Mouse (Mus musculus) erythroblast, embryonic 14.5 days (primary cell): ENCODE data around the gene Gnptab. TPM values are rescaled to one million over a fixed set of nuclear protein-coding genes. Genes with fewer than 3 reads are reported as not detected.

Source experiments
- H3K27me3 ChIP-seq: 2 replicates; pipeline ENCODE4 v1.6.1; 2012; ENCODE audit warnings: inconsistent platforms; ENCODE audit not compliant: control insufficient read depth
- H3K36me3 ChIP-seq: 2 replicates; pipeline ENCODE4 v1.6.1; 2012; ENCODE audit warnings: mild to moderate bottlenecking, inconsistent platforms; ENCODE audit not compliant: control insufficient read depth
- H3K4me1 ChIP-seq: 2 replicates; pipeline ENCODE4 v1.6.1; 2012; ENCODE audit warnings: inconsistent platforms; ENCODE audit not compliant: control insufficient read depth
- H3K4me3 ChIP-seq: replicated peaks from 2 replicates; pipeline ENCODE3; 2012; ENCODE audit warnings: moderate library complexity, mild to moderate bottlenecking, inconsistent platforms
- H3K9me3 ChIP-seq: 2 replicates; pipeline ENCODE4 v1.6.1; 2012; ENCODE audit warnings: low read length, inconsistent platforms, mixed read lengths; ENCODE audit not compliant: control insufficient read depth
- GATA1 ChIP-seq: IDR thresholded peaks from 2 replicates; pipeline ENCODE4 v1.6.1; 2012; ENCODE audit warnings: low read length, inconsistent platforms, mixed read lengths
- TAL1 ChIP-seq: IDR thresholded peaks from 3 replicates; pipeline ENCODE4 v1.6.1; 2012; ENCODE audit warnings: low read length, inconsistent platforms, mixed read lengths
- polyA plus RNA-seq: library from polyadenylated mRNA; stranded (reverse); fragments of >175 nt; gene quantifications from 2 replicates; pipeline ENCODE4 v1.2.3, GENCODE M21; 2012

The Gnptab gene
- polyA plus RNA-seq, 1 experiment: 0.08 TPM

- H3K27me3 ChIP-seq: no peaks in the 10 kb centered on the region
- no peak for TF ChIP-seq GATA1
- no peak for TF ChIP-seq TAL1
- no peaks in the 10 kb centered on the region for H3K4me1 ChIP-seq
- no peak overlapping the region for H3K4me3 ChIP-seq
- no peaks in the 10 kb centered on the region for H3K9me3 ChIP-seq
- H3K36me3 ChIP-seq: peaks cover 7% of the 10 kb centered on the region
These were observed 41.9 kb downstream of the Gnptab start for GRCm38 (mm10) chr10:88420655-88421435.

GRCm38 (mm10) chr10:88426158-88426816 is 47.4 kb downstream of the Gnptab start:
- no peaks in the 10 kb centered on the region for H3K9me3 ChIP-seq
- H3K4me1 ChIP-seq: no peaks in the 10 kb centered on the region
- TF ChIP-seq TAL1 (no peak), GATA1 (no peak)
- peaks cover 17% of the 10 kb centered on the region for H3K36me3 ChIP-seq
- no peak overlapping the region for H3K4me3 ChIP-seq
- no peaks in the 10 kb centered on the region for H3K27me3 ChIP-seq

GRCm38 (mm10) chr10:88426896-88427295 is 48.0 kb downstream of the Gnptab start:
- Histone ChIP-seq H3K4me1 (no peaks in the 10 kb centered on the region), H3K36me3 (peaks cover 17% of the 10 kb centered on the region), H3K9me3 (no peaks in the 10 kb centered on the region), H3K4me3 (no peak overlapping the region), H3K27me3 (no peaks in the 10 kb centered on the region)
- no peak for TF ChIP-seq TAL1
- TF ChIP-seq GATA1: no peak

- H3K4me3 ChIP-seq: no peak overlapping the region
- no peaks in the 10 kb centered on the region for H3K9me3 ChIP-seq
- peaks cover 22% of the 10 kb centered on the region for H3K36me3 ChIP-seq
- no peaks in the 10 kb centered on the region for H3K27me3 ChIP-seq
- TF ChIP-seq TAL1 (no peak), GATA1 (no peak)
- H3K4me1 ChIP-seq: no peaks in the 10 kb centered on the region
These were observed 49.1 kb downstream of the Gnptab start for GRCm38 (mm10) chr10:88427998-88428397.

- Histone ChIP-seq H3K9me3 (no peaks in the 10 kb centered on the region), H3K4me1 (no peaks in the 10 kb centered on the region), H3K4me3 (no peak overlapping the region), H3K36me3 (peaks cover 27% of the 10 kb centered on the region), H3K27me3 (no peaks in the 10 kb centered on the region)
- TF ChIP-seq GATA1: no peak
- no peak for TF ChIP-seq TAL1
These were observed 62.3 kb downstream of the Gnptab start for GRCm38 (mm10) chr10:88441224-88441623.

- H3K36me3 ChIP-seq: no peaks in the 10 kb centered on the region
- H3K27me3 ChIP-seq: no peaks in the 10 kb centered on the region
- no peaks in the 10 kb centered on the region for H3K9me3 ChIP-seq
- no peak overlapping the region for H3K4me3 ChIP-seq
- H3K4me1 ChIP-seq: no peaks in the 10 kb centered on the region
- no peak for TF ChIP-seq GATA1
- TF ChIP-seq TAL1: no peak
These were observed 72.3 kb downstream of the Gnptab start for GRCm38 (mm10) chr10:88451221-88451620.

GRCm38 (mm10) chr10:88451990-88452389 is 73.1 kb downstream of the Gnptab start:
- H3K27me3 ChIP-seq: no peaks in the 10 kb centered on the region
- H3K4me1 ChIP-seq: no peaks in the 10 kb centered on the region
- TF ChIP-seq TAL1 (no peak), GATA1 (no peak)
- no peak overlapping the region for H3K4me3 ChIP-seq
- no peaks in the 10 kb centered on the region for H3K9me3 ChIP-seq
- H3K36me3 ChIP-seq: no peaks in the 10 kb centered on the region

GRCm38 (mm10) chr10:88457816-88458215 is 78.9 kb downstream of the Gnptab start:
- TF ChIP-seq TAL1: no peak
- TF ChIP-seq GATA1: no peak
- Histone ChIP-seq H3K4me3 (no peak overlapping the region), H3K9me3 (peaks cover 8% of the 10 kb centered on the region), H3K36me3 (no peaks in the 10 kb centered on the region), H3K4me1 (no peaks in the 10 kb centered on the region), H3K27me3 (no peaks in the 10 kb centered on the region)

- Histone ChIP-seq H3K4me3 (no peak within 1 kb of the TSS), H3K27me3 (no peaks in the 10 kb centered on the region), H3K4me1 (no peaks in the 10 kb centered on the region), H3K36me3 (no peaks in the 10 kb centered on the region), H3K9me3 (peaks cover 8% of the 10 kb centered on the region)
- TF ChIP-seq TAL1 (no peak), GATA1 (no peak)
These were observed 80.6 kb downstream of the Gnptab start, which contains the start of gene Sycp3 for GRCm38 (mm10) chr10:88459502-88459992. Sycp3 (plus strand) TSS chr10:88459569.
